Mouse (Mus musculus) spleen, postnatal 36 days (tissue): ENCODE measurements around the gene Supt6.

Experiments
- DNase-seq, 2 experiments: peaks; one replicate each; pipeline ENCODE4 v3.0.0; 2022; ENCODE audit warnings: low spot score in 2 of 2, mixed read lengths in 1 of 2

The Supt6 gene

GRCm38 (mm10) chr11:78167257-78167959 is 78.4 kb downstream of the Supt6 start:
- DNase-seq, result no peak

GRCm38 (mm10) chr11:78166640-78167039 is 79.1 kb downstream of the Supt6 start:
- no peak for DNase-seq

- no peak for DNase-seq
Observed at GRCm38 (mm10) chr11:78166161-78166560, 79.6 kb downstream of the Supt6 start.

- no peak for DNase-seq
Observed at GRCm38 (mm10) chr11:78165761-78166109, 80.1 kb downstream of the Supt6 start.

- peak; percentile 80 to 86 for DNase-seq
Observed at GRCm38 (mm10) chr11:78164924-78165760, 80.6 kb downstream of the Supt6 start, which contains the start of gene Traf4. TSS of gene Traf4 (minus strand) at chr11:78165589.

- DNase-seq, result no peak
Observed at GRCm38 (mm10) chr11:78164604-78164923, 81.2 kb downstream of the Supt6 start.

- DNase-seq, result peak; percentile 51 to 64
Observed at GRCm38 (mm10) chr11:78163681-78164603, 81.8 kb downstream of the Supt6 start.

- no peak for DNase-seq
Observed at GRCm38 (mm10) chr11:78163045-78163444, 82.7 kb downstream of the Supt6 start.

GRCm38 (mm10) chr11:78162504-78162903 is 83.3 kb downstream of the Supt6 start:
- no peak for DNase-seq

GRCm38 (mm10) chr11:78161968-78162367 is 83.8 kb downstream of the Supt6 start:
- DNase-seq, result no peak

GRCm38 (mm10) chr11:78161169-78161568 is 84.6 kb downstream of the Supt6 start:
- DNase-seq, result no peak

GRCm38 (mm10) chr11:78160675-78161074 is 85.1 kb downstream of the Supt6 start:
- no peak for DNase-seq

GRCm38 (mm10) chr11:78160171-78160570 is 85.6 kb downstream of the Supt6 start:
- no peak for DNase-seq

- DNase-seq, result no peak
Observed at GRCm38 (mm10) chr11:78159557-78159956, 86.2 kb downstream of the Supt6 start.

GRCm38 (mm10) chr11:78159096-78159495 is 86.7 kb downstream of the Supt6 start:
- peak; percentile 79 to 84 for DNase-seq
